Mouse (Mus musculus) liver, embryonic 14.5 days (tissue): Measurements from ENCODE around the gene Ccdc6.

ENCODE experiments used
- CTCF ChIP-seq: IDR thresholded peaks from 2 replicates; pipeline ENCODE4 v1.5.1; 2016; ENCODE audit warnings: antibody characterized with exemption, low read depth, control low read depth
- EP300 ChIP-seq: IDR thresholded peaks from 2 replicates; pipeline ENCODE4 v1.6.1; 2016; ENCODE audit warnings: antibody characterized with exemption, low read depth

DNA sequence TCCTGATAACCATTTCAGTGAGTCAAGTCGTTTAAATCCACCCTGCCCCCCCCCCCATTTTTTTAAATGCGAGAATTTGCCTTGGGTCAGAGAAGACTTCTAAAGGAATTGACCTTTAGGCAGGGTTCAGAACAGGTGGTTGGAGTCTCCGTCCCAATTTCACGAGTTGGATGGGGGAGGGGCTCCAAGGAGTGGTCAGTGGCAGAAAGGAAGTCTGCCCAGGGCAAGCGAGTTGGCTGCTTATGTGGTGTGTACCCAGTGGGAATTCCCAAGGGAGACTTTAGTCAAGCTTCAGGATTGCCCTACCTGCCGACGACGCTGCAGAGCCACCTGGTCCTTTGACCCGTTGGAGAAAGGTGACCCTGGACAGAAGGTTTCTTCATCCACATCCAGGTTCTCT is 97.4 kb downstream of the Ccdc6 start:
- no peak for TF ChIP-seq EP300
- no peak for TF ChIP-seq CTCF
